Mouse (Mus musculus) lung, embryonic 14.5 days (tissue): ENCODE data around the gene Mapk3. TPM values are rescaled to one million over a fixed set of nuclear protein-coding genes. Genes with fewer than 3 reads are reported as not detected.

Experiments used
- ATAC-seq: fragments of 200-750 bp; cut with Nextera tagmentation; 2 replicates; pipeline ENCODE4 v1.8.0; 2017; ENCODE audit warnings: mild to moderate bottlenecking, moderate TSS enrichment, moderate library complexity; ENCODE audit not compliant: insufficient read depth
- DNase-seq: peaks from one replicate; pipeline ENCODE4 v3.0.0-alpha.2; 2015
- H3K27ac ChIP-seq: fragments of 300-500 bp; sonication (generic); 2 replicates; pipeline ENCODE4 v1.5.1; 2014; ENCODE audit warnings: low read depth, mild to moderate bottlenecking, moderate library complexity
- H3K27me3 ChIP-seq: fragments of 300-500 bp; sonication (generic); 2 replicates; pipeline ENCODE4 v1.6.1; 2014; ENCODE audit warnings: low read length, control low read depth; ENCODE audit not compliant: insufficient read depth
- H3K36me3 ChIP-seq: fragments of 300-500 bp; sonication (generic); 2 replicates; pipeline ENCODE4 v1.6.1; 2014; ENCODE audit warnings: control low read depth; ENCODE audit not compliant: insufficient read depth
- H3K4me1 ChIP-seq: fragments of 300-500 bp; sonication (generic); 2 replicates; pipeline ENCODE4 v1.6.1; 2014; ENCODE audit warnings: antibody characterized with exemption, control low read depth; ENCODE audit not compliant: insufficient read depth
- H3K4me2 ChIP-seq: fragments of 300-500 bp; sonication (generic); 2 replicates; pipeline ENCODE4 v1.6.1; 2014; ENCODE audit warnings: mild to moderate bottlenecking
- H3K4me3 ChIP-seq: fragments of 300-500 bp; sonication (generic); 2 replicates; pipeline ENCODE4 v1.5.1; 2014; ENCODE audit warnings: low read depth, low read length
- H3K9ac ChIP-seq: fragments of 300-500 bp; sonication (generic); 2 replicates; pipeline ENCODE4 v1.6.1; 2014
- H3K9me3 ChIP-seq: fragments of 300-500 bp; sonication (generic); 2 replicates; pipeline ENCODE4 v1.6.1; 2016; ENCODE audit warnings: low read depth, low read length, control low read depth
- CTCF ChIP-seq: IDR thresholded peaks from 2 replicates; pipeline ENCODE4 v1.5.1; 2016; ENCODE audit warnings: antibody characterized with exemption, low read depth
- WGBS: fragments of 180-500 bp; shearing (Covaris S2); extraction: QIAGEN DNeasy Blood & Tissue Kit; methylation state at CpG from one replicate; pipeline ENCODE4 v1.1.7; 2014; 5-methylcytosine and 5-hydroxymethylcytosine counted together
- polyA plus RNA-seq: library from polyadenylated mRNA; unstranded; fragments of >200 nt; fragmentation: Nextera tagmentation; extraction: Ambion mirVana; gene quantifications from 2 replicates; pipeline ENCODE4 v1.2.1, GENCODE M21; 2014

Mapk3 gene
- polyA plus RNA-seq, 1 experiment from 2014 or later, result 117 TPM

DNA sequence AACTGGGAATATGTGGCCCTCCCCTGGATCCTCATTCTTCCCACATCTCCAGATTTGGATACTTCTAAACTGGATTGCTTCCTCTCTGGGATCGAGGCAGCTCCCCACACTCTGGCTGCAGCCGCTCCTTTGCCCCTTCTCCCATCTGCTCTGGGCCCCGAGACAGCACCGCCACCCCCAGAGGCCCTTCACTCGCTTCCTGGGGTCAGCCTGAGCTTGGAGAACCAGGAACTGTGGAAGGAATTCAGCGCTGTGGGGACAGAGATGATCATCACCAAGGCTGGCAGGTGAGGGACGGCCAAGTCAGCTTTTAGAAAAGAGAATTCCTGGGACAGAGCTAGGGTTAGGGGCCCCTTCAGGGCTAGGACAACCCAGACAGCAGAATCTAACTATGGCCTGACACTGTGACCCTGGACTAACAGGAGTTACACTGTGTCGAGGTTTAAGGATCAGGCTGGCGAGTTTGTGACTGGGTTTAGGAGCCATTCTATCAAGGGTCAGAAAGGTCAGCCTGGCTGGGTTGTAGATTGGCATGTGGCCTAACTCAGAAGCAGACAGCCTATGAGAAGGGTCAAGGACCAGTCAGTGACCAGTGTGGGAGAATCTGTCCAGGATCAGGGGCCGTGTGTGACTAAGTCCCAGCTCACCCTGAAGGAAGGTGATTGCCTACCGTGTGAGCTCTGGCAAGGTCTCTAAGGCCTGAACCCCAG is 22.4 kb downstream of the Mapk3 start:
- Histone ChIP-seq H3K9ac (peak overlapping the region; percentile 58), H3K27me3 (no peaks in the 10 kb centered on the region), H3K4me1 (peaks cover 21% of the 10 kb centered on the region), H3K4me3 (no peak overlapping the region), H3K27ac (no peak overlapping the region), H3K4me2 (peak overlapping the region; percentile 74; the same call in 1 of the 2 replicates), H3K9me3 (no peaks in the 10 kb centered on the region), H3K36me3 (peaks cover 36% of the 10 kb centered on the region)
- no peak for DNase-seq
- no peak for ATAC-seq
- WGBS, result 34% methylated on average over 11 of the region's 11 CpGs
- no peak for TF ChIP-seq CTCF

DNA sequence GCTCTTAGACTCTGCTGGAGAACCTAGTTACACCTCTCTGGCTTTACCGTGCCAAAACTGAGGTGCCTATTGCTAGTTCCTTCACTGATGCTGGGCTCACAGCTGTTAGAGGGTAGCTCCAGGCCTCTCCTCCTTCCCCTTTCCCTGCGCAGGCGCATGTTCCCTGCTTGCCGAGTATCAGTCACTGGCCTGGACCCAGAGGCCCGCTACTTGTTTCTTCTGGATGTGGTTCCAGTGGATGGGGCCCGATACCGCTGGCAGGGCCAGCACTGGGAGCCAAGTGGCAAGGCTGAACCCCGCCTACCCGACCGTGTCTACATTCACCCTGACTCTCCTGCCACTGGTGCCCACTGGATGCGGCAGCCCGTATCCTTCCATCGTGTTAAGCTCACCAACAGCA is 23.3 kb downstream of the Mapk3 start:
- no peak overlapping the region for H3K4me2 ChIP-seq
- WGBS, result 76% methylated on average over 13 of the region's 13 CpGs
- DNase-seq (no peak), ATAC-seq (no peak)
- H3K4me3 ChIP-seq, result no peak overlapping the region
- H3K27me3 ChIP-seq, result no peaks in the 10 kb centered on the region
- no peak for TF ChIP-seq CTCF
- peaks cover 16% of the 10 kb centered on the region for H3K4me1 ChIP-seq
- H3K9me3 ChIP-seq, result no peaks in the 10 kb centered on the region
- peaks cover 45% of the 10 kb centered on the region for H3K36me3 ChIP-seq
- H3K27ac ChIP-seq, result no peak overlapping the region
- no peak overlapping the region for H3K9ac ChIP-seq

DNA sequence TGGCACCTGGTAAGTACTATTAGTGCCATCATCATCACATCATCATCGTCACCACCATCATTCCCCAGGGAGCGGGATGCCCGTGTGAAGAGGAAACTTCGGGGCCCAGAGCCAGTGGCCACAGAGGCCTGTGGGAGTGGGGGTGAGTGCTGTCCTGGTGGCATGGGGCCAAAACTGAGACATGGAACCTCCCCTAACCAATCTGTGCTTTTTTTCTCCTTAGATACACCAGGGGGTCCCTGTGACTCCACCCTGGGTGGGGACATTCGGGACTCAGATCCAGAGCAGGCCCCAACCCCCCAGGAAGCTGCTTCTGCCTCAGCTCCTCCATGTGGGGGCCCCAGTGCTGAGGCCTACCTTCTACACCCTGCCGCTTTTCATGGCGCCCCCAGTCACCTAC is 25.1 kb downstream of the Mapk3 start:
- Histone ChIP-seq H3K27me3 (no peaks in the 10 kb centered on the region), H3K4me3 (no peak overlapping the region), H3K9ac (no peak overlapping the region), H3K27ac (no peak overlapping the region), H3K9me3 (no peaks in the 10 kb centered on the region), H3K4me2 (no peak overlapping the region), H3K4me1 (peaks cover 13% of the 10 kb centered on the region), H3K36me3 (peaks cover 59% of the 10 kb centered on the region)
- 80% methylated on average over 7 of the region's 7 CpGs for WGBS
- no peak for TF ChIP-seq CTCF
- DNase-seq (no peak), ATAC-seq (no peak)

DNA sequence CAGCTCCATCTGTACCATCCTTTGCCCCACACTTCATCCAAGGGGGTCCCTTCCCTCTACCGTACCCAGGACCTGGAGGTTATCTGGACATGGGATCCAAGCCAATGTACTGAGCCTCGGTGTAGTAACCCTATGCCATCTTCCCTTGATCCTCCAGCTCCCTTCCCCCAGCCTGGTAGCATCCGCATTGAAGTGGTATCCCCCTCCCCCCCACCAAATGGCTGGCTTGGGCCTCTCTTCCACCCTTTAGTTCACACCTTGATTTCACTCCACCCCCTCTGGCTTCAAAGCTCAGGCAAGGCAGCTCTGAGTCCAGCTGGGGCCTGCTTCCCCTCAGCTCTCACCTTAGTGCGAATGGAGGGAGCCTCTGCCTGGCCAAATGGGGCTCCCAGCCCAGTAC is 25.7 kb downstream of the Mapk3 start:
- Histone ChIP-seq H3K27ac (no peak overlapping the region), H3K9me3 (no peaks in the 10 kb centered on the region), H3K36me3 (peaks cover 65% of the 10 kb centered on the region), H3K27me3 (no peaks in the 10 kb centered on the region), H3K4me3 (no peak overlapping the region), H3K4me1 (peaks cover 9% of the 10 kb centered on the region), H3K9ac (no peak overlapping the region), H3K4me2 (no peak overlapping the region)
- DNase-seq, result no peak
- no peak for TF ChIP-seq CTCF
- 52% methylated on average over 4 of the region's 4 CpGs for WGBS
- no peak for ATAC-seq

DNA sequence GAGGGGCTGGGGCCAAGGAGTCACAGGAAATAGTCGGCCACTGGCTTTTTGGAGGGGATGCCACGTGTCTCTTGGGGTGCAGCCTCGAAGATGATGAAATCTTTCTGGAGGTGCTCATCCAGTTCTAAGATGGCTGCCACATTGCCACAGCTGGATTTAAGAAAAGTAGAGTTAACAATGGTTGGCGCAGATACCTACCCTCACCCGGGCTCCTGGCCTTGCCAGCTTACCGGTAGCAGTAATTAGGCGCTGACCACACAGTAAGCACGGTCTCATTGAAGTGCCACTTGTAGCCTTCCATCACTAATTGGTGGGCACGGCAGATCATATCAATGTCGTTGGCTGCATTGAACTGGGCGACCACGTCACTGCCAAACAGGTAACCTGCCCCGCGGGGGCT is 26.7 kb downstream of the Mapk3 start:
- no peak overlapping the region for H3K4me2 ChIP-seq
- TF ChIP-seq CTCF, result no peak
- no peaks in the 10 kb centered on the region for H3K27me3 ChIP-seq
- no peak overlapping the region for H3K9ac ChIP-seq
- DNase-seq, result no peak
- H3K4me1 ChIP-seq, result peaks cover 6% of the 10 kb centered on the region
- WGBS, result 89% methylated on average over 14 of the region's 14 CpGs
- H3K27ac ChIP-seq, result no peak overlapping the region
- H3K9me3 ChIP-seq, result no peaks in the 10 kb centered on the region
- H3K36me3 ChIP-seq, result peaks cover 69% of the 10 kb centered on the region
- no peak for ATAC-seq
- no peak overlapping the region for H3K4me3 ChIP-seq

DNA sequence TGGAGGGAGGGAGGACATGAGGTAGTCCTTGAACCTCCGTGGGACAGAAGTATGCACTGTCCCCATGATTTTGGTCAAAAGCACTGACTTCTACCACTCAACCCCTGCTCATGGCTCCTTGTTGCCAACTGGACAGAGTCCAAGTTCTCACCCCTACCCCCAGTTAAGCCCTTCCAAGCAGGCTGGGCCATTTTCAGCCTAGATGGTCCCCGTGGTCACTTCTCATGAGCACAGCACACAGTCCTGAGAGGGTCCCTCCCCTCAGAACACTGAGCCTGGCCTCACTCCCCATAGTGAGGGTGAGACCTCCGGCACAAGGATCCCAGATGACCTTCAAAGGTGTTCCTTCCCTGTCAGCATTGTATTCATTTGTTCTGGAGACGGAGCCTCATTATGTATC is 29.7 kb downstream of the Mapk3 start:
- no peak for TF ChIP-seq CTCF
- Histone ChIP-seq H3K4me3 (no peak overlapping the region), H3K4me1 (0 out of 2 replicates have a peak, but pooled peaks cover 4% of the 10 kb centered on the region), H3K9ac (no peak overlapping the region), H3K36me3 (peaks cover 63% of the 10 kb centered on the region), H3K9me3 (no peaks in the 10 kb centered on the region), H3K27ac (no peak overlapping the region), H3K4me2 (no peak overlapping the region), H3K27me3 (no peaks in the 10 kb centered on the region)
- no peak for ATAC-seq
- 90% methylated on average over 4 of the region's 4 CpGs for WGBS
- no peak for DNase-seq

DNA sequence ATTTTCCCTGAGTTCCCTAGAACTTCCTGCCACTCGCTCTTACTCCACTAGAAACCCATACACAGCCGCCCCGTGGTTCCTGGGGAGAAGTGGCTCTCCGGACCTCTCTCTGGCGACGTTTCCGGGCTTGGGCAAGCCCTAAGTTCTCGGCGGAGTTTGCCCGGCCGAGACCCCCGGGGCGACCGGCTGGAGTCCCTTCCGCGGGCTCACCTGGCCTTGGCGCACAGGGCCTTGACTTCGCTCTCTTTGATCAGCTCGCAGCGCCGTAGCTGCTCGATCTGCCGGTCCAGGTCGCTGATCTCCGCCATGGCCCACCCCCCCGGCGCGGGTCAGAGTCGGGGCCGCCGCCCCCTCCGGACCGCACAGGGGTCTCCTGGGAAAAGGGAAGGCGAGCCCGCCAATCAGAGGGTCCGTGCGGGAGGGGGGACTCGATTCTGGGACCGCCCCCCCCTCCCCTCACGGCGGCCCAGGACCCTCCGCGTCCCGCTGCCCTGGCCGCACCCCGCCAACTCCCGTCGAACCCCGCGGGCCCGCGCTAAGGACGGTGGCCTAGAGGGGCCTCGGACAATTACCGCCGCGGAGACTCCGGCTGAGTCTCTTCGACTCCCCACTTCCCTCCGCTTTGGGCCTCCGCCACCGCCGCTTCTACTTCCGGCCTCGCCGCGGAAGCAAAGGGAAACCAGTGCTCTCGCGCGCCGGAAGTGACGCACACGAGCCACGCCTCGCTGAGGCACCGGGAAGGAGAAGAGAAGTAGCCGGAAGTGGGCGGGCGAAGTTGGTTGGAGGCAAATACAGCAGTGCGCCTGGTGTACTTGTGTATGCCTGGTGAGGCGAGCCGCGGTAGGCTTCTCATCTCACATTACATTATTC is 32.7 kb downstream of the Mapk3 start, which contains the start of gene Ppp4c:
Gene Ppp4c (minus strand): TSS at position 646 of the 870 bp plus-strand sequence.
- DNase-seq, result peak; percentile 100
- peak; percentile 95 for ATAC-seq
- Histone ChIP-seq H3K4me2 (peak within 1 kb of the TSS; percentile 85), H3K36me3 (peaks cover 63% of the 10 kb centered on the region), H3K4me1 (peaks cover 4% of the 10 kb centered on the region; the same call in 1 of the 2 replicates), H3K9me3 (no peaks in the 10 kb centered on the region), H3K27ac (peak within 1 kb of the TSS; percentile 98), H3K9ac (peak within 1 kb of the TSS; percentile 83), H3K4me3 (peak within 1 kb of the TSS; percentile 78), H3K27me3 (no peaks in the 10 kb centered on the region)
- under 1% methylated on average over 75 of the region's 83 CpGs for WGBS
- TF ChIP-seq CTCF, result no peak
